Mouse (Mus musculus): Measurements from ENCODE around the gene Cenpb. TPM values are rescaled to one million over a fixed set of nuclear protein-coding genes. Genes with fewer than 3 reads are reported as not detected.

The Cenpb gene
- polyA plus RNA-seq, 1 experiment = 27.7 TPM

DNA sequence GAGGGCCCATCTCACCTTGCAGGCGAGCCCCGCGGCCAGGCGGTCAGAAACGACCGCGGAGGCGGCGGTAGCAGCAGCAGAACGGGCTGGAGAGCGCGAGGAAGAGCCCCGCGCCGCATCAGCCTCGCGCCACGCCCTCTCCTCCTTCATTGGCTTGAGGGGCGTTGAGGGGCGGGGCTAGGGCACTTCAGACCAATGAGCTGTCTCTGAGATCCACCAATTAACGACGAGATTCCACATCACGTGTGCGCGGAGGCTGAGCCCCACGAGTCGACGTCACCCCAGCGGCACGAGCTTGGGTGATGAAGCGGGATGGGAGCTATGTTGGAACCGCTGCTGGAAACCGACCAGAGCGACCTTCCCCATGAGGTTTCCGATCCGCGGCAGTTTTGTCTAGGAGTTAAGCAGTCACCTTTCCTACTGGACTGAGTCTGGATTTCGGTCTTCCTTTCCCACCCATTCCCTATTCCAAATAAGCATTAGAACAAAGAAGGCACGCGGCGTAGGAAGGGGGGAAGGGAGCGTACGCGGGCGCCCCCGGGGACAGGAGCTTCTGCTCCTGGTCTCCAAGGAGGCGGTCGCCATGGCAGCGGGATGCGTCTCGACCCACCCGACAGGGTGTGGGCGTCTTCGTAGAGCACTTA, 19.8 kb downstream of the Cenpb start, which contains the start of gene 1700037H04Rik:
Gene 1700037H04Rik (minus strand): TSS at position 144 of the 644 bp plus-strand sequence.
- peaks cover 69% of the 10 kb centered on the region for H3K4me1 ChIP-seq (ENCODE audit: control insufficient read depth)

GRCm38 (mm10) chr2:131159491-131159910, 20.4 kb downstream of the Cenpb start:
- Histone ChIP-seq H3K4me3 (replicated peaks) (peak overlapping the region; percentile 79), H3K27me3 (ENCODE audit: control insufficient read depth) (peaks cover 3% of the 10 kb centered on the region), H3K4me1 (ENCODE audit: control insufficient read depth) (peaks cover 75% of the 10 kb centered on the region), H3K9me3 (ENCODE audit: control insufficient read depth, low read length) (no peaks in the 10 kb centered on the region), H3K36me3 (ENCODE audit: control insufficient read depth) (peaks cover 44% of the 10 kb centered on the region)
- peak; percentile 60 for TF ChIP-seq GATA1 (IDR thresholded peaks at IDR 0.05; ENCODE audit: low read length)
- TF ChIP-seq TAL1 (IDR thresholded peaks at IDR 0.05; ENCODE audit: low read length) = peak; percentile 71

More for the DNA sequence above, 19.8 kb downstream of the Cenpb start, which contains the start of gene 1700037H04Rik:
- H3K9me3 ChIP-seq (ENCODE audit: control insufficient read depth, low read length) = no peaks in the 10 kb centered on the region
- TF ChIP-seq TAL1 (IDR thresholded peaks at IDR 0.05; ENCODE audit: low read length) (no peak), GATA1 (IDR thresholded peaks at IDR 0.05; ENCODE audit: low read length) (no peak)
- peaks cover 39% of the 10 kb centered on the region for H3K36me3 ChIP-seq (ENCODE audit: control insufficient read depth)
- peaks cover 8% of the 10 kb centered on the region for H3K27me3 ChIP-seq (ENCODE audit: control insufficient read depth)
- peak within 1 kb of the TSS; percentile 79 for H3K4me3 ChIP-seq (replicated peaks)

- peaks cover 8% of the 10 kb centered on the region for H3K9me3 ChIP-seq (ENCODE audit: control insufficient read depth, low read length)
- H3K4me1 ChIP-seq (ENCODE audit: control insufficient read depth) = peaks cover 90% of the 10 kb centered on the region
- H3K36me3 ChIP-seq (ENCODE audit: control insufficient read depth) = peaks cover 70% of the 10 kb centered on the region
- peak overlapping the region; percentile 79 for H3K4me3 ChIP-seq (replicated peaks)
- no peaks in the 10 kb centered on the region; the same call in 1 of the 2 replicates for H3K27me3 ChIP-seq (ENCODE audit: control insufficient read depth)
- TF ChIP-seq GATA1 (IDR thresholded peaks at IDR 0.05; ENCODE audit: low read length) = no peak
- TF ChIP-seq TAL1 (IDR thresholded peaks at IDR 0.05; ENCODE audit: low read length) = no peak
These were observed 22.9 kb downstream of the Cenpb start for GRCm38 (mm10) chr2:131156987-131157386.

DNA sequence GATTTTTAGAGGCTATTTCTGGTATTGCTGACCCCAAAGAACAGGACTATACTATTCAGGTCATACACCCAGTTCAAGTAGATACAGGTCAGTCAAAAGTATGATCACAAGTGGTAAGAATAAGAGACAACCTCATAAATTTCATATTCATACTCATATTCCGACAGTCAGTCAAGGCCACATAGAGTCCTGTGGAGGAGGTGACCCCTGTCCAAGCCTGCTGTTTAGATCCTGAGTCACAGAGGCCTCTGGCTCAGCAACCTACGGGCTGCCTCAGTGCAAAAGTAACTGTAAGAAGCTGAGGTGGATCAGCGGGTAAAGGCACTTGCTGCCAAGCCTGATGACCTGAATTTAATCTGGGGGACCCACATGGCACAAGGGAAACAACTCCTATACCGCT, 25.8 kb downstream of the Cenpb start:
- H3K36me3 ChIP-seq (ENCODE audit: control insufficient read depth) = peaks cover 99% of the 10 kb centered on the region
- H3K4me1 ChIP-seq (ENCODE audit: control insufficient read depth) = peaks cover 91% of the 10 kb centered on the region
- H3K4me3 ChIP-seq (replicated peaks) = no peak overlapping the region
- H3K27me3 ChIP-seq (ENCODE audit: control insufficient read depth) = no peaks in the 10 kb centered on the region; the same call in 1 of the 2 replicates
- no peak for TF ChIP-seq GATA1 (IDR thresholded peaks at IDR 0.05; ENCODE audit: low read length)
- TF ChIP-seq TAL1 (IDR thresholded peaks at IDR 0.05; ENCODE audit: low read length) = no peak
- peaks cover 8% of the 10 kb centered on the region for H3K9me3 ChIP-seq (ENCODE audit: control insufficient read depth, low read length)

DNA sequence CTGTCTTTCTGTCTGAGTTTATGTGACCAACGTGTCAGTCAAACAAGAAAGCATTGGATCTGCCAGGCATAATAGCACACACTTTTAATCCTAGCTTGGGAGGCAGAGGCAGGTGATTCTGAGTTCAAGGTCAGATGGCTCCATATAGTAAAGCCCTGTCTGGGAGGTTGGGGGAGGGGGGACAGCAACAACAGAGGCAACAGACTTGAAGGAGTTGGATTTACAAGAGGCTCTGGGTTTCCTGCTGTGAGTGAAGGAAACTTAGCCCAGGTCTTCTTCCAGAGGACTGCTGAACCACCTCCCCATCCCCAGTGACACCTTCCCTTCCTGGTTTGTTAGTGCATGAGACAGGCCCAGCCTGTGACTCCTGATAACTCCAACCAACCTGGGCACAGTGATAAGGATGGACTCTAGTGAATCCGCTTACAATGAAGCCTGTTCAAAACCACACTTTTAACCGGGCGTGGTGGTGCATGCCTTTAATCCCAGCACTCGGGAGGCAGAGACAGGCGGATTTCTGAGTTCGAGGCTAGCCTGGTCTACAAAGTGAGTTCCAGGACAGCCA, 27.6 kb downstream of the Cenpb start:
- peaks cover 80% of the 10 kb centered on the region for H3K4me1 ChIP-seq (ENCODE audit: control insufficient read depth)
- peaks cover 100% of the 10 kb centered on the region for H3K36me3 ChIP-seq (ENCODE audit: control insufficient read depth)
- TF ChIP-seq GATA1 (IDR thresholded peaks at IDR 0.05; ENCODE audit: low read length) = peak; percentile 85
- peak; percentile 86 for TF ChIP-seq TAL1 (IDR thresholded peaks at IDR 0.05; ENCODE audit: low read length)
- H3K4me3 ChIP-seq (replicated peaks) = peak overlapping the region; percentile 31
- peaks cover 8% of the 10 kb centered on the region for H3K9me3 ChIP-seq (ENCODE audit: control insufficient read depth, low read length)
- no peaks in the 10 kb centered on the region; the same call in 1 of the 2 replicates for H3K27me3 ChIP-seq (ENCODE audit: control insufficient read depth)

DNA sequence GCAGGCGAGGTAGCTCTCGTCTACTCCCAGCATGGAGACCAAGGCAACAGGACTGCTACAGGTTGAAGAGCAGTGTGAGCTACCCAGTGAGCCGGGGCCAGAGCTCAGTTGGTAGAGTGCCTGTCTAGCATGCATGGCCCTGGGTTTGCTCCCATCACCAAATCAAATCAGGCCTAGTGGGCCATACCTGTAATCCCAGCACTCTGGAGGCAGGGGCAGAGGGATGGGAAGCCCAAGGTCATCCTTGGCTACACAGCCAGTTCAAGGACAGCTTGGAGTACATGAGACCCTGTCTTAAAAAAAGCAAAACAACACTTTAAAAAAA, 30.7 kb downstream of the Cenpb start:
- Histone ChIP-seq H3K27me3 (ENCODE audit: control insufficient read depth) (no peaks in the 10 kb centered on the region; the same call in 1 of the 2 replicates), H3K4me3 (replicated peaks) (no peak overlapping the region), H3K36me3 (ENCODE audit: control insufficient read depth) (peaks cover 100% of the 10 kb centered on the region), H3K9me3 (ENCODE audit: control insufficient read depth, low read length) (peaks cover 13% of the 10 kb centered on the region), H3K4me1 (ENCODE audit: control insufficient read depth) (peaks cover 61% of the 10 kb centered on the region)
- TF ChIP-seq TAL1 (IDR thresholded peaks at IDR 0.05; ENCODE audit: low read length) (no peak), GATA1 (IDR thresholded peaks at IDR 0.05; ENCODE audit: low read length) (no peak)

GRCm38 (mm10) chr2:131148353-131149253, 31.3 kb downstream of the Cenpb start:
- Histone ChIP-seq H3K9me3 (ENCODE audit: control insufficient read depth, low read length) (peaks cover 13% of the 10 kb centered on the region), H3K36me3 (ENCODE audit: control insufficient read depth) (peaks cover 99% of the 10 kb centered on the region), H3K4me1 (ENCODE audit: control insufficient read depth) (peaks cover 56% of the 10 kb centered on the region), H3K27me3 (ENCODE audit: control insufficient read depth) (no peaks in the 10 kb centered on the region; the same call in 1 of the 2 replicates), H3K4me3 (replicated peaks) (no peak overlapping the region)
- TF ChIP-seq TAL1 (IDR thresholded peaks at IDR 0.05; ENCODE audit: low read length) (no peak), GATA1 (IDR thresholded peaks at IDR 0.05; ENCODE audit: low read length) (no peak)

DNA sequence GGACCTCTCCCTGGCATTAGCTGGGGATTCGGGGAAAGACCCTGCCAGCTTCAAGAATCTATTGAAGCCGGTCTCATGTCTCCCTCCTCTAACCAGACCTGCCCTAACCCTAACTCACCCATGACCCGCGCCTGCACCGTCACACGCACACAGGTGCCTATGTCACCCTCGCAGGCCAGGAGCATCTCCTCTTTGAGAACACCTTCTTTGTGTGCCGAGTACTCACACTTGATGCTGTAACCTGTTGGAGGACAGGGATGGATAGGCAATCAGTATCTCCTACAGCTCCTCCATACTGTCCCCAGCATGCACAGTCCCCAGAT, 32.9 kb downstream of the Cenpb start:
- H3K27me3 ChIP-seq (ENCODE audit: control insufficient read depth) = no peaks in the 10 kb centered on the region; the same call in 1 of the 2 replicates
- peaks cover 5% of the 10 kb centered on the region; the same call in 1 of the 2 replicates for H3K9me3 ChIP-seq (ENCODE audit: control insufficient read depth, low read length)
- H3K4me3 ChIP-seq (replicated peaks) = no peak overlapping the region
- H3K4me1 ChIP-seq (ENCODE audit: control insufficient read depth) = peaks cover 56% of the 10 kb centered on the region
- TF ChIP-seq TAL1 (IDR thresholded peaks at IDR 0.05; ENCODE audit: low read length) (no peak), GATA1 (IDR thresholded peaks at IDR 0.05; ENCODE audit: low read length) (no peak)
- H3K36me3 ChIP-seq (ENCODE audit: control insufficient read depth) = peaks cover 98% of the 10 kb centered on the region
